ENCODE assay signal across 32 mouse cellular contexts in genomic region chr6:97384918-97385317, GRCm38 (mm10).
DNase-seq lines count a peak whose midpoint lies in the region; ATAC-seq and TF ChIP-seq lines count a peak whose summit lies in the region.
"Had no signal": no experiment of that assay in that cellular context is flagged by ENCODE, and none has a peak within 500 bp of the region (broad histone marks: within the 10 kb centered on the region; RNA-seq: fewer than 3 reads in every experiment).

No protein-coding gene starts in this region.

- H3K27me3 ChIP-seq in kidney, postnatal 0 days (ENCODE audit: insufficient read depth, low read length), result no peaks in the 10 kb centered on the region
- H3K27me3 ChIP-seq in midbrain, embryonic 11.5 days (ENCODE audit: control insufficient read depth, insufficient read depth, low read length), result no peaks in the 10 kb centered on the region
- H3K27me3 ChIP-seq in midbrain, embryonic 13.5 days, result no peaks in the 10 kb centered on the region
- H3K27me3 ChIP-seq: embryonic facial prominence, embryonic 15.5 days; forebrain, embryonic 13.5 days; heart, embryonic 12.5 days; hindbrain, embryonic 15.5 days; liver, embryonic 12.5 days; megakaryocyte, embryonic 14.5 days; neural tube, embryonic 15.5 days had no signal

- 80% methylated on average over 5 of the region's 5 CpGs for WGBS in kidney, postnatal 0 days
- WGBS in midbrain, embryonic 11.5 days, result 82% methylated on average over 5 of the region's 5 CpGs
- 83% methylated on average over 5 of the region's 5 CpGs for WGBS in midbrain, embryonic 13.5 days

- no peaks in the 10 kb centered on the region for H3K9me3 ChIP-seq in kidney, postnatal 0 days (replicated peaks; ENCODE audit: low read length)
- H3K9me3 ChIP-seq in midbrain, embryonic 11.5 days (ENCODE audit: control insufficient read depth, low read length), result no peaks in the 10 kb centered on the region
- H3K9me3 ChIP-seq in midbrain, embryonic 13.5 days, result no peaks in the 10 kb centered on the region
- H3K9me3 ChIP-seq: embryonic facial prominence, embryonic 10.5 days; embryonic facial prominence, embryonic 15.5 days; forebrain, embryonic 13.5 days; heart, embryonic 12.5 days; hindbrain, embryonic 15.5 days; liver, embryonic 12.5 days; megakaryocyte, embryonic 14.5 days; neural tube, embryonic 15.5 days had no signal

- no peaks in the 10 kb centered on the region for H3K4me1 ChIP-seq in kidney, postnatal 0 days (replicated peaks; ENCODE audit: insufficient read depth, low read length)
- no peaks in the 10 kb centered on the region for H3K4me1 ChIP-seq in midbrain, embryonic 11.5 days (ENCODE audit: control insufficient read depth, insufficient read depth, low read length)
- H3K4me1 ChIP-seq in midbrain, embryonic 13.5 days (replicated peaks), result peaks cover 10% of the 10 kb centered on the region; the same call in 1 of the 2 replicates
- H3K4me1 ChIP-seq: embryonic facial prominence, embryonic 10.5 days; embryonic facial prominence, embryonic 15.5 days; heart, embryonic 12.5 days; hindbrain, embryonic 15.5 days; liver, embryonic 12.5 days; neural tube, embryonic 15.5 days had no signal

- ATAC-seq in kidney, postnatal 0 days (replicated peaks; ENCODE audit: low FRiP score, low read depth), result 0 out of 2 replicates have a peak, but pooled peaks have one; percentile 46
- no peak for ATAC-seq in midbrain, embryonic 11.5 days (ENCODE audit: low FRiP score)
- no peak for ATAC-seq in midbrain, embryonic 13.5 days
- ATAC-seq: forebrain, embryonic 13.5 days; inflammation-experienced regulatory T-cells, adult 6 months; liver, embryonic 12.5 days; liver, postnatal 0 days had no signal

- no peak overlapping the region for H3K27ac ChIP-seq in kidney, postnatal 0 days
- H3K27ac ChIP-seq in midbrain, embryonic 11.5 days (ENCODE audit: low read depth, low read length), result no peak overlapping the region
- H3K27ac ChIP-seq in midbrain, embryonic 13.5 days, result no peak overlapping the region
- H3K27ac ChIP-seq: embryonic facial prominence, embryonic 10.5 days; embryonic facial prominence, embryonic 15.5 days; forebrain, embryonic 13.5 days; heart, adult 2 months; hindbrain, embryonic 15.5 days; liver, embryonic 12.5 days; neural tube, embryonic 15.5 days had no signal

- H3K4me2 ChIP-seq in kidney, postnatal 0 days (ENCODE audit: low read length), result no peak overlapping the region
- H3K4me2 ChIP-seq in midbrain, embryonic 11.5 days, result no peak overlapping the region
- no peak overlapping the region for H3K4me2 ChIP-seq in midbrain, embryonic 13.5 days (replicated peaks)
- H3K4me2 ChIP-seq: embryonic facial prominence, embryonic 15.5 days; forebrain, embryonic 13.5 days; heart, embryonic 12.5 days; hindbrain, embryonic 15.5 days; liver, embryonic 12.5 days; neural tube, embryonic 15.5 days had no signal

- H3K36me3 ChIP-seq in kidney, postnatal 0 days (ENCODE audit: insufficient read depth, low read length), result no peaks in the 10 kb centered on the region
- H3K36me3 ChIP-seq in midbrain, embryonic 11.5 days (ENCODE audit: control insufficient read depth, insufficient read depth, low read length), result no peaks in the 10 kb centered on the region
- no peaks in the 10 kb centered on the region for H3K36me3 ChIP-seq in midbrain, embryonic 13.5 days
- H3K36me3 ChIP-seq: embryonic facial prominence, embryonic 10.5 days; embryonic facial prominence, embryonic 15.5 days; G1E; heart, embryonic 12.5 days; hindbrain, embryonic 15.5 days; liver, embryonic 12.5 days; neural tube, embryonic 15.5 days had no signal

- DNase-seq in adrenal gland, adult 2 months, result peak; percentile 41
- DNase-seq in adrenal gland, postnatal 10 days, result no peak
- no peak for DNase-seq in kidney, postnatal 0 days (ENCODE audit: low spot score)
- no peak for DNase-seq in kidney, postnatal 25 days
- peak; percentile 64 for DNase-seq in midbrain, embryonic 11.5 days (ENCODE audit: low spot score, missing footprints)
- DNase-seq in testis, postnatal 14 days (ENCODE audit: low spot score), result no peak
- DNase-seq: cerebellum, adult 18-20 months; cerebellum, postnatal 25 days; gastrocnemius, postnatal 25 days; heart, adult 2 months; heart, postnatal 4 days; kidney, adult 11 months; kidney, postnatal 36 days; layer of hippocampus, postnatal 36 days; left cerebral cortex, postnatal 4 days; liver, postnatal 0 days; midbrain, embryonic 14.5 days; retina, postnatal 1 day; right cerebral cortex, postnatal 14 days; thymus, adult 18-20 months; thymus, postnatal 25 days had no signal

- no peak overlapping the region for H3K4me3 ChIP-seq in kidney, postnatal 0 days (replicated peaks; ENCODE audit: low read depth, low read length)
- H3K4me3 ChIP-seq in midbrain, embryonic 11.5 days (ENCODE audit: low read depth, low read length), result no peak overlapping the region
- H3K4me3 ChIP-seq in midbrain, embryonic 13.5 days (replicated peaks), result no peak overlapping the region
- H3K4me3 ChIP-seq: embryonic facial prominence, embryonic 10.5 days; embryonic facial prominence, embryonic 15.5 days; forebrain, embryonic 13.5 days; heart, adult 2 months; heart, embryonic 12.5 days; hindbrain, embryonic 15.5 days; liver, embryonic 12.5 days; megakaryocyte, embryonic 14.5 days; neural tube, embryonic 15.5 days had no signal

- TF ChIP-seq CTCF in kidney, postnatal 0 days (IDR thresholded peaks at IDR 0.05; ENCODE audit: low read depth), result no peak

- H3K9ac ChIP-seq in kidney, postnatal 0 days (ENCODE audit: low read depth, low read length), result no peak overlapping the region
- H3K9ac ChIP-seq in midbrain, embryonic 11.5 days (ENCODE audit: low read length), result no peak overlapping the region
- H3K9ac ChIP-seq in midbrain, embryonic 13.5 days (replicated peaks), result no peak overlapping the region
- H3K9ac ChIP-seq: embryonic facial prominence, embryonic 15.5 days; forebrain, embryonic 13.5 days; heart, embryonic 12.5 days; hindbrain, embryonic 15.5 days; liver, embryonic 12.5 days; liver, postnatal 0 days; neural tube, embryonic 15.5 days had no signal

Comparison
In these comparisons a context has a peak if more than half of its experiments do, and no peak if none do; other contexts are left out.
1. DNase-seq: peak in adrenal gland, adult 2 months (single experiment) and midbrain, embryonic 11.5 days (single experiment); none in adrenal gland, postnatal 10 days (single experiment), kidney, postnatal 0 days (single experiment), kidney, postnatal 25 days (0 of 2) and testis, postnatal 14 days (single experiment).